Mouse (Mus musculus): ENCODE results near the gene Inhbb.

The Inhbb gene

GRCm38 (mm10) chr1:119421576-119422421, at the start of gene Inhbb:
Gene Inhbb, minus strand, starts transcription at chr1:119422248.
- no peak for DNase-seq (ENCODE audit: low spot score)

GRCm38 (mm10) chr1:119463386-119463785, 41.3 kb upstream of the Inhbb start:
- no peak for DNase-seq (ENCODE audit: low spot score)

DNA sequence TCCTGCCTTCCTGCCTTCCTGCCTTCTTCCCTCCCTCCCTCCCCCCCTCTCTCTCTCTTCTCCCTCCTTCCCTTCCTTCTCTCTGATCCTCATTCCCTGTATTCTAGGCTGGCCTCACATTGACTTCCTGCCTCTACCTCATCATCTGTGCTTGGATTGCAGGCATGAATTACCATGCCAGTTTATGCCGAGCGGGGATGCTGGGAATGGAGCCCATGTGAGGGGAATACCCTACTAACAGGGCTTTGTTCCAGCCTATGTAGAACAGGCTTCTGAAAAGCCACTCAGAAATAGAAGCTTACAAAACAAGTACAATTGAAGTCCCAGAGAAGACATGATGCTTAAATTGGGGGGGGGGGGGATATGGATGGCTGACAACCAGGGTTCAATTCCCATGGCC, 38.0 kb upstream of the Inhbb start:
- DNase-seq (ENCODE audit: low spot score): no peak

- peak; percentile 63 for DNase-seq (ENCODE audit: low spot score)
These were observed 36.1 kb upstream of the Inhbb start for GRCm38 (mm10) chr1:119457993-119458605.

DNA sequence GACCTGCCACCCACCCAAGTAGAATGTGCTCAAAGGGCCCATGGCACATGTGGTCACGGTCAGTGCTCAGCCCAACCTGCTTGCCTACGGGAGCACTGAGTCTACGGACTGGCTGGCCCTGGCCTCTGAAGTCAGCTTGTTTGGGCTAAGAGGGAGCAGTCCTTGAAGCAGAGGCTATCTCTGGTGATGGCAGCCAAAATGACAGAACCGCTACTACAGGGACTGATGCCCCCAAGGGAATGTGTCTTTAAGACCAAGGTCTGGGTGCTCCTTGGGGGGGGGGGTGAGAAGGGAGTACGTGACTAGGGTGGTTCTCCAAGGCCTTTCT, 35.4 kb upstream of the Inhbb start:
- DNase-seq (ENCODE audit: low spot score): no peak

GRCm38 (mm10) chr1:119456671-119457527, 34.9 kb upstream of the Inhbb start:
- DNase-seq (ENCODE audit: low spot score): no peak

DNA sequence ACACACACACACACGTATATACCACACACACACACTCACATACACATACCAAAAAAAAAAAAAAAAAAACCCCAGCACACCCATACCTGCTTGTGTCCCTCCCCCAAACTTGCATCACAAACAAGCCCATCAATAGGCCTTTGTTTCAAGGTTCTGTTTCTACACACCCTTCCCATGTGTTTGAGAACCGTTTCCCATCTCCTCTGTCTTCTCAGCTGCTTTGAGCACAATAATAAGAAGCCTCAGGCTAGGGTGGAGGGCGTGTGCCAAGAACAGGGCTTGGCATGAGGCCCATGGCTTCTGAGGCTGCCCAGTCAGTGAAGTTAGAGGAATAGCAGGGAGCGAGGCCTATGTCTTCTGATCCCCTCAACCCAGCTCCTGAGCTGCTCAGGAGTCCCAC, 31.7 kb upstream of the Inhbb start:
- no peak for DNase-seq (ENCODE audit: low spot score)

- DNase-seq (ENCODE audit: low spot score): no peak
These were observed 29.4 kb upstream of the Inhbb start for GRCm38 (mm10) chr1:119451417-119451816.

- DNase-seq (ENCODE audit: low spot score): no peak
These were observed 28.8 kb upstream of the Inhbb start for GRCm38 (mm10) chr1:119450651-119451345.

GRCm38 (mm10) chr1:119446753-119447283, 24.8 kb upstream of the Inhbb start:
- DNase-seq (ENCODE audit: low spot score): no peak

DNA sequence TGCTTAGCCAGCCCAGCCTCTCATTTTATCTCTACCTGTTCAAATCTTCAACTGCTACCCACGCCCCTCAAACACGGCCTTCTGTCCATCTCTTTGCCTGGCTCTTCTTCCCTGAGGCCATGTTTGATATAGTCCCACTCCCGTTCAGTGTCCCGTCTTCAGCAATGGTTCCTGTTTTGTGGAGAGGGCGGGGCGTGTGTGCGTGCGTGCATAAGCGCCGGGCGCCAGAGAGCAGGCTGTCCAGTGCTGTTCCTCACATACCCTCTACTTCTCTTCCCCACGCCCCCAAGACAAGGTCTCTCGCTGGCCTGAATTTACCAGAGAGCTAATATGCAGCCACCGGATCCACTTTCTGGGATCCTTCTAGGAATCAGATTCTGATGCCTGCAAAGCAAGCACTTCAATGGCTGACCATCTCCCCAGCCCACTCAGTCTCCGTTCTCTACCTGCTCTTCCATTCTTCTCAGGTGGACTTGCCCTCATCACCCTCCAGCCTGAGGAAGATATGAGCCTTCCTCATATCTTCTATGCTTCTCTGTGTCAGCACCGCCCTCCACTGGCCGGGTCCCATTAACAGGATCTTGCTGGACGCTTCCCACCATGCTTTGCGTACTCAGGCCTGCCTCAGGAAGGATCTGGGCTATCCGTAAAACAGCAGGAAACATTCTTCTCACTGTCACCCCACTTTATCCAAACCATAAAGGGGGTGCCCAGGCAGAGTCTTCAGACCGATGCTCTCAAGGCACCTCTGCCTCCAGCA, 21.7 kb upstream of the Inhbb start:
- no peak for DNase-seq (ENCODE audit: low spot score)

DNA sequence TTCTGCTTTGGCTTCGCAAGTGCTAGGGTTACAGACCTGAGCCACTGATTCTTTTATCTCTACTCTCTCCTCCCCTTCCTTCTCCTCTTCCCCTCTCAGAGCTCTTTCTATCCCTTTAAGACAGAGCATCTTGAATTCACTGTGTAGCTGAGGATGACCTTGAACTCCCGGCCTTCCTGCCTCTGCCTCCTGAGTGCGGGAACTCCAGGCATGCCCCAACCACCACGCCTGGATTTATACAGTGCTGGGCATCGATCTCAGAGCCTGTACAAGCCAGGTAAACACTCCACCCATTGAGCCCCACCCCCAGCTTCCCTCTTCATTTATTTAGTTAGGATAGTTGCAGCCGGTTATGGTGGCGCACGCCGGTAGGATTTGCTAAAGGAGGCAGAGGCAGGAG, 20.9 kb upstream of the Inhbb start:
- no peak for DNase-seq (ENCODE audit: low spot score)

DNA sequence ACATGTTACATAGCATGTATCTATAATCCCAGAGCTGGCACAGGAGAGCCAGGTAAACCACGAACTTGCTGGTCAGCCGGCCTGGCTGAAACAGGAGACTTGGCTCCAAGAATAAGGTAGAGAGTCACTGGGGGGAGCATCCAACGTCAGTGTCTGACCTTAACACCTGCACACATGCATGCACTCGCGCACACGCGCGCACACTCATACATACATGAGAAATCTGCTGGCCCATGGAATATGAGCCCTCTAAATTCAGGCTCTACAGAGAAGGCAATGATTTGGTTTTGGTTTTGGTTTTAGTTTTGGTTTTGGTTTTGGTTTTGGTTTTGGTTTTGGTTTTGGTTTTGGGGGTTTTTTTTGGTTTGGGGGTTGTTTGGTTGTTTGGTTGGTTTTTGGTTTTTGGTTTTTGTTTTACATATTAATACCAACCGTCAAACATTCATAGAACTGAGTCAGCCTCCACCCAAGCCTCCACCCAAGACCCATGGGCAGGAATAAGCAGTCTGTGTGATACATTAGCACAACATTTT, 16.1 kb upstream of the Inhbb start:
- DNase-seq (ENCODE audit: low spot score): no peak

- no peak for DNase-seq (ENCODE audit: low spot score)
These were observed 15.4 kb upstream of the Inhbb start for GRCm38 (mm10) chr1:119437401-119437800.

- DNase-seq (ENCODE audit: low spot score): no peak
These were observed 2.3 kb upstream of the Inhbb start for GRCm38 (mm10) chr1:119424141-119424860.

- no peak for DNase-seq (ENCODE audit: low spot score)
These were observed 1.5 kb upstream of the Inhbb start for GRCm38 (mm10) chr1:119423510-119423909.

DNA sequence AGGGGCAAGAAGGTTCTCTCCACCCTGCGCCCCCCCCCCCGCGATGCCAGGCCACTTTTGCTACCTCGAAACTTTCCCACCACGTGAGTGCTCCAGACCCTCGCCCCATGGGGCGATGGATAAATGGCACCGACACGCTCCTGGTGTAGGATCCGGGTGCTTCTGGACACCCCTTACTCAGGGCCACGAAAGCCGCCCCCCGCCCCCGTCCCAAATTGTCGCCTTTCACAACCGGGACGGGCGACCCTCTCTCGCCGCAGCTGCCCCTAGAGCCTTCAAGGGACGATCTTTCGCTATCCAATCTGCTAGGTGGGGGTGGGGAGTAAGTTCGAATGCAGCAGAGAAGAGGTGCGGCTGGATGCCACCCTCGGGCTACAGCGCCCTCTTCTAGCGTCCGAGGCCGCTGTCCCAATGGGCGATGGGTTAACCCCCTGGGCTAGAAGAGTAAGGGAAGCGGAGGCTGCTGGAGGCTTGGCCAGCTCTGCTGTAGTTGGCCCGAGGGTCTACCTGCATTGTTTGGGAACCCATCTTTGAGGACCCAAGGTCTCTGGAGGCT, 490 bp upstream of the Inhbb start:
- no peak for DNase-seq (ENCODE audit: low spot score)

DNA sequence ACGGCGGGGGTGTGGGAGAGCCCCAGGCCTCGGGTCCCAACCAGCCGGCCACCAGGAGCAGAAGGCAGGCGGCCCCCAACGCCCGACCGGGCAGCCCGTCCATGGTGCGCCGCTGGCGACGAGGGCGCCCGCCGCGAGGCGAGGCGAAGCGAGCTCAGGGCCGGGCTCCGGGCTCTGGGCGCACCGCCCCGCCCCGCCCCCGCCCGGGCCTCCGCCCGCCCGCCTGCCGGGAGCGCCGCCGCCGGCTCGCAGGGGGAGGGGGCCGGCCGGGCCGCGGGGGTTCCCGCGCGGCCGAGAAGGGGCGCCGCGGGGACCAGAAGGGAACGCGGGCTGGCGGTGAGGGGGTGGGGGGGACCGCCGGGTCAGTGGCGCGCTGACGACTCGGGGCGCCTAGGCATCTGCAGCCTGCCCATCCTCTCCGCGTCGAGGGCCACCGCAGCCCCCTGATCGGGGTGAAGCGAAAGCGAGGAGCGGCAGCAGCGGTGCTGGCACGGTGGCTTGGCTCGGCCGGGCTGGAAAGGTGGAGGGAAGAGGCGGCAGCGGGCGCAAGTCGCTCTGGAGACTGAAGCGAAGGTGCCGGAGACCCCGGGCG, 968 bp downstream of the Inhbb start:
- no peak for DNase-seq (ENCODE audit: low spot score)

GRCm38 (mm10) chr1:119420189-119420983, 1.7 kb downstream of the Inhbb start:
- DNase-seq (ENCODE audit: low spot score): no peak
